Mouse (Mus musculus) intestine, embryonic 16.5 days (tissue): Measurements from ENCODE around the gene 3110021N24Rik. TPM values are rescaled to one million over a fixed set of nuclear protein-coding genes. Genes with fewer than 3 reads are reported as not detected.
"Not testable (repeated sequence)": the region's sequence is repeated elsewhere in the genome, so short reads cannot be mapped to it uniquely, and the experiment has no call there.

Experiments
- ATAC-seq: fragments of 200-750 bp; cut with Nextera tagmentation; 2 replicates; pipeline ENCODE4 v1.8.0; 2017; ENCODE audit warnings: moderate TSS enrichment, moderate library complexity
- H3K27ac ChIP-seq: fragments of 300-500 bp; sonication (generic); 2 replicates; pipeline ENCODE4 v1.5.1; 2014; ENCODE audit warnings: mild to moderate bottlenecking, low read length
- H3K27me3 ChIP-seq: fragments of 300-500 bp; sonication (generic); replicated peaks from 2 replicates; pipeline ENCODE4 v1.6.1; 2014; ENCODE audit warnings: low read length, control low read depth, mixed read lengths; ENCODE audit not compliant: control insufficient read depth, insufficient read depth
- H3K36me3 ChIP-seq: fragments of 300-500 bp; sonication (generic); 2 replicates; pipeline ENCODE4 v1.6.1; 2014; ENCODE audit warnings: low read length, control low read depth; ENCODE audit not compliant: control insufficient read depth, insufficient read depth
- H3K4me1 ChIP-seq: fragments of 300-500 bp; sonication (generic); 2 replicates; pipeline ENCODE4 v1.6.1; 2014; ENCODE audit warnings: low read length, control low read depth, mixed read lengths; ENCODE audit not compliant: control insufficient read depth, insufficient read depth
- H3K4me2 ChIP-seq: fragments of 300-500 bp; sonication (generic); 2 replicates; pipeline ENCODE4 v1.6.1; 2014; ENCODE audit warnings: low read depth, low read length, control low read depth
- H3K4me3 ChIP-seq: fragments of 300-500 bp; sonication (generic); 2 replicates; pipeline ENCODE4 v1.5.1; 2014; ENCODE audit warnings: mild to moderate bottlenecking, low read length
- H3K9ac ChIP-seq: fragments of 300-500 bp; sonication (generic); 2 replicates; pipeline ENCODE4 v1.6.1; 2014; ENCODE audit warnings: low read depth, low read length
- H3K9me3 ChIP-seq: fragments of 300-500 bp; sonication (generic); 2 replicates; pipeline ENCODE4 v1.6.1; 2016; ENCODE audit warnings: low read length, control low read depth; ENCODE audit not compliant: control insufficient read depth
- WGBS: fragments of 180-500 bp; shearing (Covaris S2); extraction: QIAGEN DNeasy Blood & Tissue Kit; methylation state at CpG from one replicate; pipeline ENCODE4 v1.1.7; 2014; 5-methylcytosine and 5-hydroxymethylcytosine counted together
- polyA plus RNA-seq: library from polyadenylated mRNA; unstranded; fragments of >200 nt; fragmentation: Nextera tagmentation; extraction: Ambion mirVana; gene quantifications from 2 replicates; pipeline ENCODE4 v1.2.1, GENCODE M21; 2015

The 3110021N24Rik gene
- 1.1 and 1.3 TPM in 2 replicates for polyA plus RNA-seq

DNA sequence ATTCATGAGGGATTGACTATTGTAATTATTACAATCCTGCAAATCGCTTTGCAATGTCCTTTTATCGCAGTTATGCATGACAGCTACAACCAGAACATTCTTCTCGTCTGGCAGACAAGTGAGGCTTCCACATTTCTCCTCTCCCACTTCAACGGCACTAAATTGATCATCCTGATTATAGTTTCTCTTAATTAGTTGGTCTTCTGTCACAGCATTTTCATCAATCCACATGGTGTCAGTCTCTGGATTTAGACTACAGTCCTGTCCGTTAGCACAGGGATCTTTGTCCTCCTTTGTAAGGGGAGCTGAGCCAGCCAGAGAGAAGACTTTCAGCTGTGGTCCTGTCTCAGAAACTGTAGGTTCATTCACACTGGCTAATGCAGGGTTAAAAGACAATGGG, at the start of gene 3110021N24Rik:
Gene 3110021N24Rik, plus strand, starts transcription at position 301 of the 400 bp plus-strand sequence.
- 88% methylated on average over 5 of the region's 5 CpGs for WGBS
- ATAC-seq: no peak
- 0 out of 2 replicates have a peak, but pooled peaks cover 2% of the 10 kb centered on the region for H3K4me1 ChIP-seq

DNA sequence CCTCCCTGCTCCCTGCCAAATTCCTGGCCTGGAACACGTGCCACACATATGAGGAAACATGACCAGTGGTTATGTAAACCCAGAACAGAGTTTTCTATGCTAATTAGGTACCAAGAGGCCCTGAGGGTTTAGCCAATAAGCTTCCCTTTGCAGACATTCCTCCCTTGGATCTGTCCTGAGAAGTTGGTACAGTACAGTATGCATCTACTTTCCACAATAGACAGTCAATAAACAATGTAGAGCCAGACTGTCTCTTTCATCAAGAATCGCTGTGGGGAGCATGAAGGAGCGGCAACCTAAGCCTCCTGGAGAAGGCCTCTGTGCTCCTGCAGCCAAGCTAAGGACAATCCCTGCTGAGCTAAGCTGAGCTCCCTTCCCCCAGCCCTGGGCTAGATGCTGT, 33.3 kb upstream of the 3110021N24Rik start:
- Histone ChIP-seq H3K27me3 (no peaks in the 10 kb centered on the region), H3K9me3 (no peaks in the 10 kb centered on the region), H3K9ac (no peak overlapping the region), H3K27ac (no peak overlapping the region), H3K4me1 (no peaks in the 10 kb centered on the region), H3K4me2 (no peak overlapping the region), H3K4me3 (no peak overlapping the region), H3K36me3 (no peaks in the 10 kb centered on the region)
- ATAC-seq: no peak
- WGBS: 68% methylated on average over 3 of the region's 3 CpGs

More for the DNA sequence above, at the start of gene 3110021N24Rik:
- no peaks in the 10 kb centered on the region for H3K9me3 ChIP-seq
- no peaks in the 10 kb centered on the region for H3K27me3 ChIP-seq
- H3K4me2 ChIP-seq: no peak within 1 kb of the TSS
- no peak within 1 kb of the TSS for H3K27ac ChIP-seq
- H3K9ac ChIP-seq: no peak within 1 kb of the TSS
- peaks cover 3% of the 10 kb centered on the region; the same call in 1 of the 2 replicates for H3K36me3 ChIP-seq
- no peak within 1 kb of the TSS for H3K4me3 ChIP-seq

DNA sequence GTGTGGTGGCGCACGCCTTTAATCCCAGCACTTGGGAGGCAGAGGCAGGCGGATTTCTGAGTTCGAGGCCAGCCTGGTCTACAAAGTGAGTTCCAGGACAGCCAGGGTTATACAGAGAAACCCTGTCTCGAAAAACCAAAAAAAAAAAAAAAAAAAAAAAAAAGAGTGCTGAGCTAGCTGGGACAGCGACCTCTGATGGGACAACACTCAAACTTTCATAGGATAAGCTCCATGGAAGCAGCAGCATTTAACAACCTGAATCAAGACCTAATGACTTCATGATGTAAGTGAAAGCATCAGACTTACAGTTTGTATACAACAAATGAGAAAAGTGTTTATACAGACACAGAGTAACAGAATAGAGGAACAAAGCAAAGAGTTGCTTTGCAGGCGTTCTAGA, 32.4 kb upstream of the 3110021N24Rik start:
- H3K9ac ChIP-seq, H3K4me1 ChIP-seq, H3K27ac ChIP-seq, H3K27me3 ChIP-seq, ATAC-seq, H3K36me3 ChIP-seq, H3K4me2 ChIP-seq, H3K9me3 ChIP-seq, H3K4me3 ChIP-seq: not testable (repeated sequence)
- 87% methylated on average over 5 of the region's 7 CpGs for WGBS

DNA sequence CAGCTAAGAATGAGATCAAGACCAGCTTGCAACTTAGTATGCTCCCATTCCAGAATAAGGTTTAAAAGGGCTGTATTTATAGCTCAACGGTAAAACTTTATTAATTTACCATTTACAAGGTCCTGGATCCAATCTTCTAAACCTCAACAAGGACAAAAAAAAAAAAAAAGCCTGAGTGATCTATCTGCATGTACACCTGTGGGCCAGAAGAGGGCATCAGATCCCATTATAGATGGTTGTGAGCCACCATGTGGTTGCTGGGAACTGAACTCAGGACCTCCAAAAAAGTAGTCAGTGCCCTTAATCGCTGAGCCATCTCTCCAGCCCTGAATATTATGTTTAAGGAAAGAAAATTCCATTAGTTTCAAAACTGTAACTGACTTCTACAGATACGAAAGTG, 29.0 kb upstream of the 3110021N24Rik start:
- no peaks in the 10 kb centered on the region for H3K27me3 ChIP-seq
- H3K9me3 ChIP-seq: no peaks in the 10 kb centered on the region
- no peaks in the 10 kb centered on the region for H3K36me3 ChIP-seq
- no peaks in the 10 kb centered on the region for H3K4me1 ChIP-seq
- no peak for ATAC-seq
- no peak overlapping the region for H3K4me3 ChIP-seq
- no peak overlapping the region for H3K9ac ChIP-seq
- H3K27ac ChIP-seq: no peak overlapping the region
- WGBS: 95% methylated on average over 3 of the region's 3 CpGs
- H3K4me2 ChIP-seq: no peak overlapping the region

DNA sequence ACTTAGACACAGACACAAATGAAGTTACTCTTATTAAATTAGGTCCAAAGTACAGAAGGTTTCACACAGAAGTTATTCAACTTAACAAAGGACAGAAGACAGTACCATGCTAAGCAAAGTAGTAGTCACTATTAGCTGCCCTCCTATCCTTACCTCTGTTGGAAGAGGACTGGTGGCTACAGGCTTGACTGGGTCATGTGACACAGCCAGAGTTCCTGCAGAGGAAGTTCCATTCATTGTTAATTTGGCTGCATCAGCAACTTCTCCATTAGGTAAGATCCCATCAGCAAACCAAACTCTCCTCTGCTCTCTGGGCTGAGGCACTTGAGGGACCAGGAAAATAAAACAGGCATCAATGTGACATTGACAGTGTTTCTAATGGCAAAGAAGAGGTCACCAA, 28.0 kb upstream of the 3110021N24Rik start:
- Histone ChIP-seq H3K36me3 (no peaks in the 10 kb centered on the region), H3K4me1 (no peaks in the 10 kb centered on the region), H3K4me2 (no peak overlapping the region), H3K27ac (no peak overlapping the region), H3K27me3 (no peaks in the 10 kb centered on the region), H3K4me3 (no peak overlapping the region), H3K9ac (no peak overlapping the region), H3K9me3 (no peaks in the 10 kb centered on the region)
- ATAC-seq: no peak

DNA sequence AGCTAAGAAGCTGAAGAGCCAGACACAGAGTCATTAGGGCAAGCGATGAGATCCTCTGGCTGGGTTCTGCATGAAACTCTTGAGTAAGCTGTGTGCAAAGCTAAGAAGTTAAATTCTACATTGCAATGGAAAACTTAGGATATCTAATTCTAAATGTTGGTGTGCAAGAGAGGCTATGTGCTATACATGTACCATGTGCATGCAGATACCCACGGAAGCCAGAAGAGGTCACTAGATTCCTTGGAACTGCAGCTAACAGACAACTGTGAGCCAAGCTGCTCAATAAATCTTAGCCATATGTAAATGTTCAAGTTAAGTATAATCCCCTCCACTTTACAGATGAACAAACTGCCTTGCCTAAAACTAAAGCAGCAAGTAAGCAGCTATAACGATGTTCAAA, 22.5 kb upstream of the 3110021N24Rik start:
- WGBS: 51% methylated on average over 3 of the region's 3 CpGs
- no peak overlapping the region for H3K4me2 ChIP-seq
- no peak overlapping the region for H3K27ac ChIP-seq
- H3K27me3 ChIP-seq: no peaks in the 10 kb centered on the region
- H3K4me1 ChIP-seq: no peaks in the 10 kb centered on the region
- no peaks in the 10 kb centered on the region for H3K36me3 ChIP-seq
- H3K9ac ChIP-seq: no peak overlapping the region
- H3K9me3 ChIP-seq: no peaks in the 10 kb centered on the region
- H3K4me3 ChIP-seq: no peak overlapping the region
- peak; percentile 58; the same call in 1 of the 2 replicates for ATAC-seq

DNA sequence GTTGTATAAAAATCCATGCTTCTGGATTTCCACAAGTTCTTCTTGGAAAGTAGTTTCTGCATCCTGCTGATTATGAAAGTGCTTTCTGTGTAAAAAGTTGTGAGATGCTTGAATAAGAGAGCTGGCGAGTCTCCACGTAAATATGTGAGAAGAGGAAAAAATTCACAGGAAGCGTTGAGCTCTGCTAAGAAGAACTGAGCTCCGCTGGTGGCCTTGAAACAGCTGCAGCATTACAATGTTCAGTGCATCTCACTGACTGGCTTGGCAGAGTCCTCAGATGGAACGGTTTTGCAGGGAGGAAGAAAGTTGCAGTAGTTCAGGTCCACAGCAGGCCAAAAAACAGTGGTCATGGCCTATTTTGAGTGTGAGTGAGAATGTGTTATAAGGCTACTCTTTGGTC, 11.2 kb upstream of the 3110021N24Rik start:
- no peaks in the 10 kb centered on the region for H3K4me1 ChIP-seq
- no peaks in the 10 kb centered on the region for H3K36me3 ChIP-seq
- no peak overlapping the region for H3K27ac ChIP-seq
- H3K4me2 ChIP-seq: no peak overlapping the region
- no peak overlapping the region for H3K4me3 ChIP-seq
- no peak overlapping the region for H3K9ac ChIP-seq
- H3K9me3 ChIP-seq: no peaks in the 10 kb centered on the region
- WGBS: 64% methylated on average over 5 of the region's 5 CpGs
- no peaks in the 10 kb centered on the region for H3K27me3 ChIP-seq
- ATAC-seq: no peak

DNA sequence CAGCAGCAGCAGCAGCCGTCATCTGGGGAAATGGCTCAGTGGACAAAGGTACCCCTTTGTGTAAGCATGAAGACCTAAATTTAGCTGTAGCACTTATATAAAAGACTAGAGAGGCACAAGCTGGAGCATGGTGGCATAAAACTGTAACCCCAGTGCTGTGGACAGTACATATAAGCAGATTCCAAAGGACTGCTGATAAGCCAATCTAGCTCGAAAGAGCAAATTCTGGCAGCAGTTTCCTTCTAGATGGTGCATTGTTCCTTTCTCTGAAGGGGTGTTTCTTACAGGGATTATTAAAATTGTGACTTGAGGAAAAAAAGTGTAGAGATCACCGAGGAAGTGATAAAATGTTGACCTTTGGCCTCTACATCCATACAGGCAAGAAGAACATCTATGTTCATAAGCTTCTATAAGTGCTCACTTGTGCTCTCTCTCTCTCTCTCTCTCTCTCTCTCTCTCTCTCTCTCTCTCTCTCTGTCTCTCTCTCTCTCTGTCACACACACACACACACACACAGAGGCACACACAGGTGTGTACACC, 1.9 kb downstream of the 3110021N24Rik start:
- Histone ChIP-seq H3K4me3 (no peak overlapping the region), H3K9ac (no peak overlapping the region), H3K4me1 (0 out of 2 replicates have a peak, but pooled peaks cover 2% of the 10 kb centered on the region), H3K36me3 (no peaks in the 10 kb centered on the region; the same call in 1 of the 2 replicates), H3K27me3 (no peaks in the 10 kb centered on the region), H3K4me2 (no peak overlapping the region), H3K9me3 (no peaks in the 10 kb centered on the region), H3K27ac (peak overlapping the region; percentile 76)
- peak; percentile 86 for ATAC-seq
- 66% methylated on average over 3 of the region's 3 CpGs for WGBS

DNA sequence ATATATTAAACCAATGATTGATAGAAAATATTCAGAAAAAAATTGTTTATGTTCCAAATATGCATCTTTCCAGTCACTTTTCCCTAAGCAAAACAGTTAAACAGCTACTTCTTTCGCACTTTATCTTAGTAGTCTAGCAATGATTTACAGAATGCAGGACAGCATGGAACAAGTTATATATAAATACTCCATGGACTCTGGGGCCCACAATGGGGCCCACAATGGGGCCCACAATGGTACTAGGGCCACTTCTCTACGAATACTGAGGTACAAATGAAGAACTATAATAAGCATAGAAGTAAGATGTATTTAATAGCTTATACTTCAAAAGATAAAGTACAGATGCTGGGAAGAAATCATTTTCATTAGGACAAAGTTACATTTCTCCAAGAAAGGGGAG, 4.7 kb downstream of the 3110021N24Rik start:
- no peaks in the 10 kb centered on the region; the same call in 1 of the 2 replicates for H3K36me3 ChIP-seq
- ATAC-seq: peak; percentile 68; the same call in 1 of the 2 replicates
- no peaks in the 10 kb centered on the region for H3K9me3 ChIP-seq
- 67% methylated on average over 2 of the region's 2 CpGs for WGBS
- no peak overlapping the region for H3K4me2 ChIP-seq
- no peak overlapping the region for H3K9ac ChIP-seq
- 0 out of 2 replicates have a peak, but pooled peaks cover 2% of the 10 kb centered on the region for H3K4me1 ChIP-seq
- H3K27me3 ChIP-seq: no peaks in the 10 kb centered on the region
- H3K27ac ChIP-seq: no peak overlapping the region
- H3K4me3 ChIP-seq: no peak overlapping the region

DNA sequence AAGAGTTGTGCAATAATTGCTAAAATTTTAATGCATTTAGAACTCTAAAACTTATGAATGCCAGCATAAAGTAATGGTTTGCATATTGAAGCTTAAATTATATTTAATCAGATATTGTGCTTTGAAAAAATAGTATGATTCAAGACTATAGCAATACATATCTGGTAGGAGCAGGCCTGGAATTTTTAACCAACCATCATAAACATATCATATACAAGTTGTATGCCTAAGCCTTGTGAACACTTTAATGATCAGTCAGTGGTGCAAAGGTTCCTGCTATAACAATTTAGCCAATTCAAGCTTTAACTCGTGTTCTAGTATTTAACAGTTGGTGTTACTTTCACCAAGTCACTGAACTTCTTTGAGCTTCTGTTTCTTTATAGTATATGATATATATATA, 11.0 kb downstream of the 3110021N24Rik start:
- Histone ChIP-seq H3K36me3 (no peaks in the 10 kb centered on the region), H3K4me1 (no peaks in the 10 kb centered on the region), H3K27me3 (no peaks in the 10 kb centered on the region), H3K4me3 (no peak overlapping the region), H3K9me3 (no peaks in the 10 kb centered on the region), H3K9ac (no peak overlapping the region), H3K4me2 (no peak overlapping the region), H3K27ac (no peak overlapping the region)
- ATAC-seq: peak; percentile 55; the same call in 1 of the 2 replicates
- 64% methylated on average over 1 of the region's 1 CpGs for WGBS
